Mouse (Mus musculus) small intestine, adult 2 months (tissue): Measurements from ENCODE around the gene Spo11. TPM values are rescaled to one million over a fixed set of nuclear protein-coding genes. Genes with fewer than 3 reads are reported as not detected.
A peak's percentile ranks its signal among the peaks of the same experiment; 100 is the strongest.

Experiments
- H3K27ac ChIP-seq: fragments of 200-500 bp; 2 replicates; pipeline ENCODE4 v1.5.1; 2012; ENCODE audit warnings: low read depth, low read length, control low read depth, inconsistent platforms; ENCODE audit not compliant: insufficient read depth
- H3K27me3 ChIP-seq: fragments of 200-500 bp; 2 replicates; pipeline ENCODE4 v1.6.1; 2012; ENCODE audit warnings: mild to moderate bottlenecking, moderate library complexity, low read length, inconsistent platforms; ENCODE audit not compliant: control insufficient read depth, insufficient read depth
- H3K36me3 ChIP-seq: fragments of 200-500 bp; 2 replicates; pipeline ENCODE4 v1.6.1; 2012; ENCODE audit warnings: mild to moderate bottlenecking, low read length, control low read depth, inconsistent platforms; ENCODE audit not compliant: control insufficient read depth, insufficient read depth
- H3K4me1 ChIP-seq: fragments of 200-500 bp; 2 replicates; pipeline ENCODE4 v1.6.1; 2012; ENCODE audit warnings: low read length, inconsistent platforms, mixed read lengths; ENCODE audit not compliant: control insufficient read depth, insufficient read depth, insufficient read length
- H3K4me3 ChIP-seq: fragments of 200-500 bp; 2 replicates; pipeline ENCODE4 v1.5.1; 2012; ENCODE audit warnings: low read depth, mild to moderate bottlenecking, control low read depth, inconsistent platforms, low read length, moderate library complexity
- CTCF ChIP-seq: fragments of 200-500 bp; IDR thresholded peaks from 2 replicates; pipeline ENCODE4 v1.5.1; 2012; ENCODE audit warnings: low read depth, mild to moderate bottlenecking, control low read depth, inconsistent platforms, low read length, moderate library complexity, mixed read lengths; ENCODE audit not compliant: insufficient replicate concordance, insufficient read length; ENCODE audit errors: extremely low read depth
- POLR2A ChIP-seq: fragments of 200-500 bp; IDR thresholded peaks from 2 replicates; pipeline ENCODE4 v1.6.1; 2012; ENCODE audit warnings: low read depth, mild to moderate bottlenecking, control low read depth, inconsistent platforms, low read length, moderate library complexity
- WGBS: fragments of 180-500 bp; shearing (Covaris S2); methylation state at CpG from one replicate; pipeline ENCODE4 v1.1.7; 2018; 5-methylcytosine and 5-hydroxymethylcytosine counted together
- polyA plus RNA-seq: library from polyadenylated mRNA; depleted of rRNA; stranded (reverse); fragments of >200 nt; gene quantifications from 2 replicates; pipeline ENCODE4 v1.2.3, GENCODE M21; 2012

Spo11 gene
- polyA plus RNA-seq, 1 experiment: 0.25 TPM

GRCm38 (mm10) chr2:172976661-172977238, 750 bp upstream of the Spo11 start:
- TF ChIP-seq CTCF: no peak
- Histone ChIP-seq H3K27ac (0 out of 2 replicates have a peak overlapping the region, but pooled peaks have one; percentile 5), H3K27me3 (no peaks in the 10 kb centered on the region), H3K4me3 (no peak overlapping the region), H3K36me3 (no peaks in the 10 kb centered on the region), H3K4me1 (peaks cover 5% of the 10 kb centered on the region; the same call in 1 of the 2 replicates)
- 41% methylated on average over 7 of the region's 7 CpGs for WGBS

DNA sequence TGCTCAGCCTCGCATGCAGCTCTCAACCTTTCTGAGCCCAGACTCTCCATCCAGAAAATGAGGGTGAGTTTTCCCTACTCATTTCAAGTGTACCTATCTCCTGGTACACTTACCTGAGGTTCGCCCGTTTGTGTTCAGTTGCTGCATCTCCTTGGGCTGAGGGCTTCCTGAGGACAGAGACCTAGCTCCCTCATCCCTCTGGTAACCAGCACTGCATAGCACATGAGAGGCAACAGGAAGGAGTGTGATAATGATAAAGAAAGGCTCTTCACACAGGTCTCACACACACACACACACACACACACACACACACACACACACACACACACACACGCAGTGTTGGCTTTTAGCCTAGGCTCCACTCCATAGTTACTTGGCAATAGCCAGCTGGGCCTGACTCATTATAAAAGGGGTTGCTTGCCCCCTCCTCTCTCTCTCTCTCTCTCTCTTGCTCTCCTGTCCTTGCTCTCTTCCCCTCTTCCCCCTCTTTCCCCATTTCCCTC, 682 bp downstream of the Spo11 start:
- H3K27ac ChIP-seq: no peak overlapping the region
- peak overlapping the region; percentile 52 for H3K4me3 ChIP-seq
- WGBS: 42% methylated on average over 4 of the region's 4 CpGs
- no peaks in the 10 kb centered on the region for H3K36me3 ChIP-seq
- H3K4me1 ChIP-seq: peaks cover 7% of the 10 kb centered on the region
- H3K27me3 ChIP-seq: no peaks in the 10 kb centered on the region
- TF ChIP-seq CTCF (no peak), POLR2A (no peak)

DNA sequence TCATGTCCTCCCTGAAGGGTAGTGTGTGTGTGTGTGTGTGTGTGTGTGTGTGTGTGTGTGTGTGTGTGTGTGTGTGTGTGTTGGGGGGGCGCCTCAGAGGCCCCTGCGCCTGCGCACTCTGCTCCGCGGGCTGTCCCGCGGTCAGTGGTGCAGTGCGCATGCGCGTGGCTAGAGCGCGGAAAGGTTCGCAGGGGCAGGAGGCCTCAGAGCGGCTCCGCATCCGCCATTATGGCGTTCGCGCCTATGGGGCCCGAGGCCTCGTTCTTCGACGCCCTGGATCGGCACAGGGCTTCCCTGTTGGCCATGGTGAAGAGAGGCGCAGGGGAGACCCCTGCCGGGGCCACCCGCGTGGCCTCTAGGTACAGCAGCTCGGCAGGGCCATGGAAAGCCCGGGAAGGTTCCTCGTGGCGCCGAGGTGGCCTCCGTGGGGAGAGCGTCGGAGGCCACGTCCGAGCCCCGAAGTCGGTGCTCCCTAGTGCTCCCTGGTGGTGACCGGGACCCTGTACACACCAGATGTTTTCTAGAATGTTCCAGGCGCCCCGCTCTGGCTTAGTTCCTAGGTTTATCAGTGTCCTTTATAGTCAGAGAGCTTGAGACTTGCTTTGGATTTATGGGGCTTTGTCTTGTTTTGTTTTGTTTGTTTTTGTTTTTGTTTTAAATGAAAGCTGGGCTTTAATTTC, 2.3 kb downstream of the Spo11 start:
- H3K4me3 ChIP-seq: no peak overlapping the region
- peaks cover 7% of the 10 kb centered on the region for H3K4me1 ChIP-seq
- H3K27me3 ChIP-seq: no peaks in the 10 kb centered on the region
- H3K27ac ChIP-seq: no peak overlapping the region
- 95% methylated on average over 36 of the region's 43 CpGs for WGBS
- H3K36me3 ChIP-seq: no peaks in the 10 kb centered on the region
- TF ChIP-seq CTCF (no peak), POLR2A (no peak)

GRCm38 (mm10) chr2:172982776-172983561, 5.5 kb downstream of the Spo11 start:
- Histone ChIP-seq H3K36me3 (no peaks in the 10 kb centered on the region), H3K27me3 (no peaks in the 10 kb centered on the region), H3K4me3 (no peak overlapping the region), H3K27ac (no peak overlapping the region), H3K4me1 (peaks cover 2% of the 10 kb centered on the region)
- TF ChIP-seq POLR2A: no peak
- no peak for TF ChIP-seq CTCF
- WGBS: 29% methylated on average over 9 of the region's 9 CpGs

DNA sequence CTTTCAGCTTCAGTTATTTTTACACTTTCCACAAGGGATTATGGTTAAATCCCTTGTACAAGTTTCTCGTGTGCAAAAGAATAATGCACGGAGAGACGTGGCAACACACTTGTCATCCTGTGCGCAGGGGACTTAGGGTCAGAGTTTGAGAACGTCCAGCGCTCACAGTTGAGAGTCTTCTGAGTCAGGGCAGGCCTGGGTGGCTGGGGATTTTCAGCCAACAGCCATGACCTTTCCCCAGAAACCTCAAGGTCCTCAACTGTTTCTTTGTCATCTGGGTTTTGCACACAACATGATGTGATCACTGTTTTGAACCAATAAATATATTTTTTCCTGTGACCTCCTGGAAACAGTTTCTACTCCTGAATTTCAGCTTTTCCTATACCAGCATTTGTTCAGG, 12.7 kb downstream of the Spo11 start:
- Histone ChIP-seq H3K27me3 (no peaks in the 10 kb centered on the region), H3K36me3 (no peaks in the 10 kb centered on the region), H3K4me1 (no peaks in the 10 kb centered on the region), H3K27ac (no peak overlapping the region), H3K4me3 (no peak overlapping the region)
- 83% methylated on average over 6 of the region's 6 CpGs for WGBS
- TF ChIP-seq POLR2A: no peak
- TF ChIP-seq CTCF: no peak

- 17% methylated on average over 4 of the region's 4 CpGs for WGBS
- H3K36me3 ChIP-seq: no peaks in the 10 kb centered on the region
- H3K4me1 ChIP-seq: peaks cover 2% of the 10 kb centered on the region; the same call in 1 of the 2 replicates
- H3K4me3 ChIP-seq: no peak overlapping the region
- no peak overlapping the region for H3K27ac ChIP-seq
- TF ChIP-seq POLR2A: no peak
- TF ChIP-seq CTCF: peak; percentile 89; the same call in 1 of the 2 replicates
- H3K27me3 ChIP-seq: no peaks in the 10 kb centered on the region
These were observed 18.7 kb downstream of the Spo11 start for GRCm38 (mm10) chr2:172996207-172996606.

DNA sequence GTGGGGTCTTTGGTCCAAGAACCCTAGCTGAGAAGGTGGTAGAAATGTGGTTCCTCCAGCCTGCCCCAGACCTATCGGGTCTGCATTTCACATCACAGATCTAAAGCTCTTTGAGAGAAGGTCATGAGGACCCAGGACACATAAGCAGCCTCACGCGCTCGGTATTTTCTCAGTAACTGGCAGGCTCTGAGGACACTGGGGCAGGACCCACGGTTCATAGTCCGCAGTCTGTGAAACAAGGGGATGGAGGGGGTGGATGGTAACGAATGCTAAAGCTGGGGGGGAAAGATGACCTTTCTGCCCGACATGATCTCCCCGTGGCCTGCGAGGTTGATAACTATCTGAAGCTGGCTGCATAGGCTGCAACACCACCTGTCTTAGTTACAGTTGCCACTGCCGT, 20.2 kb downstream of the Spo11 start:
- H3K4me3 ChIP-seq: no peak overlapping the region
- H3K36me3 ChIP-seq: peaks cover under 1% of the 10 kb centered on the region; the same call in 1 of the 2 replicates
- no peaks in the 10 kb centered on the region for H3K27me3 ChIP-seq
- 58% methylated on average over 11 of the region's 11 CpGs for whole genome bisulfite sequencing
- H3K27ac ChIP-seq: no peak overlapping the region
- TF ChIP-seq POLR2A (no peak), CTCF (no peak)
- peaks cover 5% of the 10 kb centered on the region; the same call in 1 of the 2 replicates for H3K4me1 ChIP-seq
